21 mouse cellular contexts compared by ENCODE assay signal in the genomic region with DNA sequence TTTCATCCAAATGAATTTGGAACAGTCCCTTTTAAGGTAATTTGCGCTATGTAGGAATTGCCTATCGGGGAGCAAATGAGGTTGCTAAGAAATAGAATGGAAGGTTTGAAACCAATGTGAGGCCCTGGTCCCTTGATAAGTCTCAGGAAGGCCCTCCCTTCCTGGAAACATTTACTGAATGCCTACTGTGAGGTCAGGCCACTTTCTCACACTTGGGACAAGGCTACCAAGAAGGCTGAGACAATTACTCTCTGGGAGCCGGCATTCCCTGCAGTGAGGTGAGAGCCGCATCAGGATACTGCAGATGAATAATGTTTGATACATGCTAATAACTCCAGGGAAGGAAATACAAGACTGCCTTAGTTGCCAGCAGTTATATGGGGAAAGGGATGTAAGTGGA.
DNase-seq lines count a peak whose midpoint lies in the region; ATAC-seq and TF ChIP-seq lines count a peak whose summit lies in the region.
"Had no signal": no experiment of that assay in that cellular context is flagged by ENCODE, and none has a peak within 500 bp of the region (broad histone marks: within the 10 kb centered on the region; RNA-seq: fewer than 3 reads in every experiment).

No protein-coding gene starts in this region.

- peaks cover 5% of the 10 kb centered on the region for H3K4me1 ChIP-seq in heart, adult 2 months (ENCODE audit: control insufficient read depth, insufficient read depth, low read length)
- H3K4me1 ChIP-seq in midbrain, embryonic 13.5 days (replicated peaks) = no peaks in the 10 kb centered on the region
- no peaks in the 10 kb centered on the region for H3K4me1 ChIP-seq in midbrain, embryonic 16.5 days (ENCODE audit: control insufficient read depth, insufficient read depth, low read length)
- H3K4me1 ChIP-seq in heart, embryonic 16.5 days (ENCODE audit: control insufficient read depth, insufficient read depth, low read length) = no peaks in the 10 kb centered on the region
- H3K4me1 ChIP-seq: forebrain, embryonic 15.5 days; lung, embryonic 15.5 days; midbrain, embryonic 10.5 days had no signal

- H3K4me3 ChIP-seq in heart, adult 2 months = peak overlapping the region; percentile 43
- no peak overlapping the region for H3K4me3 ChIP-seq in midbrain, embryonic 13.5 days (replicated peaks)
- no peak overlapping the region for H3K4me3 ChIP-seq in midbrain, embryonic 16.5 days (ENCODE audit: low read depth, low read length)
- H3K4me3 ChIP-seq in heart, embryonic 16.5 days (ENCODE audit: low read length) = no peak overlapping the region
- H3K4me3 ChIP-seq: embryonic facial prominence, embryonic 15.5 days; forebrain, embryonic 15.5 days; hindbrain, embryonic 10.5 days; lung, embryonic 15.5 days; midbrain, embryonic 10.5 days had no signal

- TF ChIP-seq CTCF in heart, adult 2 months (IDR thresholded peaks at IDR 0.05) = no peak

- peak overlapping the region; percentile 81 for H3K27ac ChIP-seq in heart, adult 2 months
- H3K27ac ChIP-seq in midbrain, embryonic 13.5 days = no peak overlapping the region
- H3K27ac ChIP-seq in midbrain, embryonic 16.5 days (ENCODE audit: low read length) = no peak overlapping the region
- peak overlapping the region; percentile 49 for H3K27ac ChIP-seq in heart, embryonic 16.5 days (ENCODE audit: low read length)
- H3K27ac ChIP-seq: embryonic facial prominence, embryonic 15.5 days; forebrain, embryonic 15.5 days; hindbrain, embryonic 10.5 days; liver, embryonic 14.5 days; lung, embryonic 15.5 days; midbrain, embryonic 10.5 days had no signal

- peaks cover 4% of the 10 kb centered on the region; the same call in 1 of the 2 replicates for H3K36me3 ChIP-seq in heart, adult 2 months (ENCODE audit: control insufficient read depth, insufficient read depth, low read length)
- H3K36me3 ChIP-seq in midbrain, embryonic 13.5 days = no peaks in the 10 kb centered on the region
- H3K36me3 ChIP-seq in midbrain, embryonic 16.5 days (ENCODE audit: control insufficient read depth, insufficient read depth, low read length) = no peaks in the 10 kb centered on the region
- H3K36me3 ChIP-seq in heart, embryonic 16.5 days (ENCODE audit: control insufficient read depth, insufficient read depth) = no peaks in the 10 kb centered on the region
- H3K36me3 ChIP-seq: embryonic facial prominence, embryonic 15.5 days; forebrain, embryonic 15.5 days; hindbrain, embryonic 10.5 days; lung, embryonic 15.5 days; midbrain, embryonic 10.5 days had no signal

- intact Hi-C loops in heart, adult 2 months (cut with DNase I) = no loop called here
- intact Hi-C loops in heart, postnatal 25 days (cut with DNase I) = loop anchor here (10.0 kb wide), 1 partner anchor 52 kb away; no protein-coding TSS in a partner anchor

- TF ChIP-seq POLR2A in heart, adult 2 months (IDR thresholded peaks at IDR 0.05; ENCODE audit: insufficient read depth, low read depth, low read length) = peak; percentile 67

- H3K9me3 ChIP-seq in midbrain, embryonic 13.5 days = no peaks in the 10 kb centered on the region
- no peaks in the 10 kb centered on the region for H3K9me3 ChIP-seq in midbrain, embryonic 16.5 days (replicated peaks; ENCODE audit: control insufficient read depth, low read length, poor library complexity, severe bottlenecking)
- H3K9me3 ChIP-seq in heart, embryonic 16.5 days (replicated peaks; ENCODE audit: control insufficient read depth, low read length) = no peaks in the 10 kb centered on the region
- H3K9me3 ChIP-seq: embryonic facial prominence, embryonic 15.5 days; forebrain, embryonic 15.5 days; hindbrain, embryonic 10.5 days; lung, embryonic 15.5 days; midbrain, embryonic 10.5 days had no signal

- no peak overlapping the region for H3K4me2 ChIP-seq in midbrain, embryonic 13.5 days (replicated peaks)
- no peak overlapping the region for H3K4me2 ChIP-seq in midbrain, embryonic 16.5 days (ENCODE audit: low read length)
- H3K4me2 ChIP-seq in heart, embryonic 16.5 days (ENCODE audit: low read depth, low read length) = no peak overlapping the region
- H3K4me2 ChIP-seq: embryonic facial prominence, embryonic 15.5 days; forebrain, embryonic 15.5 days; lung, embryonic 15.5 days had no signal

- WGBS in heart, adult 2 months = 52% methylated on average over 4 of the region's 4 CpGs
- 63% methylated on average over 4 of the region's 4 CpGs for whole genome bisulfite sequencing in midbrain, embryonic 13.5 days
- 54% methylated on average over 4 of the region's 4 CpGs for WGBS in midbrain, embryonic 16.5 days
- WGBS in heart, embryonic 16.5 days = 63% methylated on average over 4 of the region's 4 CpGs

- H3K79me2 ChIP-seq in heart, adult 2 months (replicated peaks; ENCODE audit: control insufficient read depth, insufficient read depth, low read length) = no peaks in the 10 kb centered on the region

- 0 out of 2 replicates have a peak overlapping the region, but pooled peaks have one; percentile 28 for H3K9ac ChIP-seq in heart, adult 2 months (ENCODE audit: low read depth, low read length)
- H3K9ac ChIP-seq in midbrain, embryonic 13.5 days (replicated peaks) = no peak overlapping the region
- H3K9ac ChIP-seq in midbrain, embryonic 16.5 days (ENCODE audit: low read depth, low read length) = no peak overlapping the region
- H3K9ac ChIP-seq in heart, embryonic 16.5 days (ENCODE audit: low read length) = no peak overlapping the region
- H3K9ac ChIP-seq: embryonic facial prominence, embryonic 15.5 days; forebrain, embryonic 15.5 days; liver, embryonic 14.5 days; lung, embryonic 15.5 days had no signal

- ATAC-seq in midbrain, embryonic 13.5 days = 0 out of 2 replicates have a peak, but pooled peaks have one; percentile 6
- no peak for ATAC-seq in midbrain, embryonic 16.5 days
- ATAC-seq in heart, embryonic 16.5 days (replicated peaks; ENCODE audit: extremely low read depth, insufficient read depth, low FRiP score) = peak; percentile 70
- ATAC-seq in erythroblast, adult 5-6 weeks (replicated peaks; ENCODE audit: low FRiP score, poor library complexity, severe bottlenecking) = no peak
- ATAC-seq: forebrain, embryonic 15.5 days had no signal

- 0 out of 2 replicates have a peak, but pooled peaks have one; percentile 37 for TF ChIP-seq EP300 in heart, adult 2 months (IDR thresholded peaks at IDR 0.05; ENCODE audit: insufficient read depth, low read depth, low read length)

- no peaks in the 10 kb centered on the region for H3K27me3 ChIP-seq in heart, adult 2 months (ENCODE audit: control insufficient read depth, insufficient read depth, low read length)
- no peaks in the 10 kb centered on the region for H3K27me3 ChIP-seq in midbrain, embryonic 13.5 days
- H3K27me3 ChIP-seq in midbrain, embryonic 16.5 days (ENCODE audit: control insufficient read depth, insufficient read depth, low read depth, low read length) = no peaks in the 10 kb centered on the region
- no peaks in the 10 kb centered on the region for H3K27me3 ChIP-seq in heart, embryonic 16.5 days (ENCODE audit: control insufficient read depth, insufficient read depth, low read length)
- H3K27me3 ChIP-seq: embryonic facial prominence, embryonic 15.5 days; forebrain, embryonic 15.5 days; lung, embryonic 15.5 days had no signal

- DNase-seq in heart, adult 2 months = peak in 1 of 2 experiments; percentile 39
- no peak for DNase-seq in heart, postnatal 25 days (ENCODE audit: low spot score)
- no peak for DNase-seq in ovary, adult 18-20 months (ENCODE audit: low spot score)
- DNase-seq: adrenal gland, postnatal 25 days; cerebellum, adult 11 months; cerebellum, adult 9-11 months; gastrocnemius, postnatal 36 days; kidney, postnatal 25 days; layer of hippocampus, adult 9-11 months; right cerebral cortex, postnatal 14 days; thymus, postnatal 25 days had no signal

Comparison
In these comparisons a context has a peak if more than half of its experiments do, and no peak if none do; other contexts are left out.
1. ATAC-seq: peak in midbrain, embryonic 13.5 days (single experiment) and heart, embryonic 16.5 days (single experiment); none in midbrain, embryonic 16.5 days (single experiment) and erythroblast, adult 5-6 weeks (single experiment).
2. H3K27ac ChIP-seq: peak in heart, adult 2 months (single experiment) and heart, embryonic 16.5 days (single experiment); none in midbrain, embryonic 13.5 days (single experiment) and midbrain, embryonic 16.5 days (single experiment).